Mouse (Mus musculus) CD8-positive naive resting alpha-beta T cell, adult 2 months (primary cell): ENCODE measurements around the gene Ces1b.

Experiments used
- DNase-seq, 2 experiments: peaks; one replicate each; pipeline ENCODE4 v3.0.0; 2022; ENCODE audit warnings: low read depth in 2 of 2, low spot score in 2 of 2

Ces1b gene

GRCm38 (mm10) chr8:93010286-93010685 lies 69.5 kb downstream of the Ces1b start:
- DNase-seq, result no peak
